Mouse (Mus musculus) B cell, adult 62 days (primary cell): ENCODE results near the gene Gm14597. TPM values are rescaled to one million over a fixed set of nuclear protein-coding genes. Genes with fewer than 3 reads are reported as not detected.

Experiments used
- total RNA-seq: library from RNA; stranded (reverse); gene quantifications from 4 replicates; pipeline ENCODE4 v1.2.4, GENCODE M21; 2023

The Gm14597 gene
- total RNA-seq: not detected in 4 replicates

DNA sequence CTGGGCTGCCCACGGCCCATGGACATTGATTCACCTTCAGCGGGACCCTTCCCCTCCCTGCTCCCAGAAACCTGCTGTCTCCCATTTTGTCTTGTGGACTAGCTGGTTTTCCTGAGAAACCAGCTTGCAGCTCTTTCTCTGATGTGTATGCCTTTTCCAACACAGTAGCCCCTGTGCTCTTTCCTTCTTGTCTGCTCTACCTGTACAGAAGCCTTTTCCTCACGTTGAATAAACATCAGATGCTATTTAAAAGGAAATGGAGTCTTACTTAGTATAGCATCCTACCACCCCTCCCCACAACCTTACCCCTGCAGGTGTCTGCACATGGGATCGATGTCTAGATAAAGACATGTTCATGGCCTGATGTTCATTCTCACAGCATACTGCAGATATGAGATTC, at the start of gene Gm14597:
TSS of gene Gm14597 (minus strand) at position 101 of the 400 bp plus-strand sequence.

DNA sequence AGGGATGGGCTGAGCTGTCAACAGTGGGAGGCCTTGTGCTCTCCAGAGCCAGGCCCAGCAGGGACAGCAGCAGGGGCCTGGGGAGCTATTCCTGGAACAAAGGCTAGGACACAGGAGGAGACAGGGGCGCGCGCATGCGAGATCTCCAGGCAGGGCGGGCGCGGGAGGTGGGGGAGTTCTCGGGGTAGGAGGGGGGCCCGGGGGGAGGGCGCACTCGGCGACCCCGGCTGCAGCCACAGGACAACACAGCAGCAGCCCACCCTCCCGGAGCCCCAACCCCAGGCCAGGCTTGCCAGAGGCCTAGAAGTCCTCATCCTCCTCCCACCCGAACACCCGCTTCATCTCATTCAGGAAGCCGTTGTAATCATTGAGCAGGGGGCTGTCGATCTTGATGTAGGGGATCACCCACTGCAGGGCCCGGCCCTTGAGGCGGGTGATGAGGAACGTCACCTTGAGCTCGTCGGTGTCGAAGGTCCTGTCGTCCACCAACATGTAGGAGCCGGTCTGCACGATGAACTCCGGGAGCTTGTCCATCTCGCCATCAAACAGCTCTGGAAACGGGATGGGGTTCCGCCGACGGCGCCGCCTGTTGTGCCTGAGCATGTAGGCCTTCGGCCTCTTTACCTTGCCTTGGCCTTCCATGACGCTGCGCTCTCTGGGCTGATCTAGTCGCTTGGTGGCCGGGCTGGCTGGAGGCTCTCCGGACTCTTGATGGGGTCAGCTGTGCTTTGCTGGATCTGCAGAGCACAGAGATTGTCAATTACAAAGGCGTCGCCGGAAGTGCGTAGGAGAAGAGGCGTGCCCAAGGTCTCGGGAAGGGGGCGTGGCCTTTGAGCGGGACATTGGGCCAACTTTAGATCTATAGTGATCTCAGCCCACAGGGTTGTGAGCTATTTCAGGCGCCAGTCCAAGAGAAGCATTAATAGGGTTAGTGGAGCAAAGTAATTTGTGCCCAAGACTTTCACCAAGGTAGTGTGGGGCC, 34.5 kb upstream of the Gm14597 start, which contains the start of gene Rtl8a:
TSS of gene Rtl8a (minus strand) at position 703 of the 982 bp plus-strand sequence.

DNA sequence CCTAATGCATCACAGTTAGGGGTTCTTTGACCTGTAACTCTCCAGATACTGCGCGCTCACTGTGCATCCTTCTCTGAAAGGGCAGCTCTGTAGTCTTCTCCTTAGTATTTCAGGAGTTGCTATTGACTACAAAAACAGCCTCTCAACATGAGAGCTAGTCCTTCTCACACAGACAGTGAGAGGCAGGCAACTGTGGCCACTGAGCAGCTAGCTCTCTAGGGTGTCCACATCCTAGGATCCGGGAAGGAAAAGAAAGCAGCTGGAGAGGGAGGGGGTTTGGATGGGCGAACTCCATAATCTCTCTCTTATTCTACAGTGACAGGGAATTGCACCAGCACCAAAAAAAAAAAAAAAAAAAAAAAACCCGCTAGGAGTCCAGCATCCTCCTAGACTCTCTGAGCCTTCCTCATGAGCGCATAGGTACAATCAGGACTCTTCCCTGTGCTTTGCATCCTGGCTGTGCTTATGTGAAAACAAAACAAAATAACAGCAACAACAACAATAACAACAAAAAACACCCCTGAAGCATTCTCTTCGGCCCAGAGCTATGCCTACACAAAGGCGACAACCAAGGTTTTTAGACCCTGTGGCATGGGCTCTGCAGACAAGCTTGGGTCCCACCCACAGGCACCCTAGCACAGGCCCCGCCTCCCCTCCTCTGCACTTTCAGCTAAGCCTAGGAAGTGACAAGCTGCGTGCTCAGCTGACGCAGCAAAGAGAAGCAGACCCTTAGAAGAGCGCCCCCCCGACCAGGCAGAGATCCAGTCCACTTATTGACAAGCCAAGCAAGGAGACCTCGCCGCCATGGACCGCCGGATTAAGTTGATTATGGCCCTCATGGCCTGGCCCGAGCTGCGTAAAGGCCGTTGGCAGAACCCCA, 1.3 kb downstream of the Gm14597 start, which contains the start of gene Rtl8c:
TSS of gene Rtl8c (plus strand) at position 791 of the 880 bp plus-strand sequence.

Other genes starting within 250 kb of the Gm14597 start
- gene Mospd1, start 238.5 kb downstream of the Gm14597 start, total RNA-seq: 9.0 to 10.0 TPM (median 9.8 TPM) in 4 replicates
- not detected in 4 replicates for gene Etd, start 174.1 kb downstream of the Gm14597 start, total RNA-seq
- gene Rtl8c, start 947 bp downstream of the Gm14597 start, total RNA-seq: 3.7 to 6.0 TPM (median 5.2 TPM) in 3 of 4 replicates, not detected in the other
- gene Rtl8a, start 34.7 kb upstream of the Gm14597 start, total RNA-seq: 8.8 to 11.0 TPM (median 9.3 TPM) in 4 replicates
- 6.5 to 12.6 TPM (median 9.5 TPM) in 4 replicates for gene Rtl8b, start 61.4 kb upstream of the Gm14597 start, total RNA-seq
- not detected in 4 replicates for gene 4930502E18Rik, start 115.8 kb upstream of the Gm14597 start, total RNA-seq
- gene 1700013H16Rik, start 148.9 kb upstream of the Gm14597 start, total RNA-seq: not detected in 4 replicates
- gene Zfp36l3, start 167.4 kb upstream of the Gm14597 start, total RNA-seq: not detected in 4 replicates
- 1.2 to 3.1 TPM (median 2.4 TPM) in 3 of 4 replicates, not detected in the other for gene Xlr, start 188.7 kb upstream of the Gm14597 start, total RNA-seq